Mouse (Mus musculus): ENCODE measurements around the gene Ccdc92b. TPM values are rescaled to one million over a fixed set of nuclear protein-coding genes. Genes with fewer than 3 reads are reported as not detected.
A peak's percentile ranks its signal among the peaks of the same experiment; 100 is the strongest.

Gene Ccdc92b
- polyA plus RNA-seq, 1 experiment from 2014 or later: 3.3 TPM

DNA sequence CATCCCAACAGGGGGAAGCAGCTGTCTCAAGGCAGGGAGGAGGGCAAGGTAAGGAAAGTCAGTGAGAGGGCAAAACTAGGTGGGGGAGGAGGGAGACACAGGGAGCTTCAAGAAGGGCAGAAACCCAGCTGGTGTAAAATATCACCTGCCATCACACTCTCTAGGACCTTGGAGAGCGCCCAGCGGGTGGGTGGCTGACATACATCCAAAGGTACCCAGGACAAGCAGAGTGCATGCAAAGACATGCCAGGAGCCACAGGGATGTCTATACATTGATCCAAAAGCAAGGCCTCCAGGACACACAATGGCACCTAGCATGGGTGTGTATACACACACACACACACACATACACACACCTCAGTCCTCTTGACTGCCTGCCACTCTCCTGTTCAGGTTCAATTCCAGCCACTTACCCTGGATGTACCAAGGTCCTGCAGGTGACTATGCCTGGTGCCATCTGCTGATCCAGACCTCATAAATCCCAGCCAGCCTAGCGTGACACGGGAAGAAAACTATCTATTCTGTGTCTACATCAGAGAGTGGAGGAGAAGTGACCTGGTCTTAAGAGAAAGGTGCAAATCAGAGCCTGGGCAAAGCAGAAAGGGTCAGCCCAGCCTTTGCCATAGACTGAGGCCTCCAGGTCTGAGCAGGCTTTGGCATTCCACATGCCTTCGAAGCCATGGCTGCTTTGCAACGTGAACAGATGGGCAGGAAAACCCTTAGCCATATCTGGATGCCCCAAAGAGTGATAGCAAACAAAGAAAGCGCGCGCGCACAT is 34.3 kb upstream of the Ccdc92b start:
- Histone ChIP-seq H3K9me3 (replicated peaks; ENCODE audit: control insufficient read depth, low read length, poor library complexity, severe bottlenecking) (no peaks in the 10 kb centered on the region), H3K36me3 (ENCODE audit: control insufficient read depth, insufficient read depth, low read length) (no peaks in the 10 kb centered on the region), H3K27me3 (ENCODE audit: control insufficient read depth, insufficient read depth, low read depth, low read length) (no peaks in the 10 kb centered on the region; the same call in 1 of the 2 replicates), H3K4me3 (ENCODE audit: low read depth, low read length) (no peak overlapping the region), H3K4me2 (ENCODE audit: low read length) (no peak overlapping the region), H3K9ac (ENCODE audit: low read depth, low read length) (no peak overlapping the region), H3K27ac (ENCODE audit: low read length) (no peak overlapping the region), H3K4me1 (ENCODE audit: control insufficient read depth, insufficient read depth, low read length) (peaks cover 17% of the 10 kb centered on the region; the same call in 1 of the 2 replicates)
- 65% methylated on average over 10 of the region's 10 CpGs for WGBS
- ATAC-seq: no peak

DNA sequence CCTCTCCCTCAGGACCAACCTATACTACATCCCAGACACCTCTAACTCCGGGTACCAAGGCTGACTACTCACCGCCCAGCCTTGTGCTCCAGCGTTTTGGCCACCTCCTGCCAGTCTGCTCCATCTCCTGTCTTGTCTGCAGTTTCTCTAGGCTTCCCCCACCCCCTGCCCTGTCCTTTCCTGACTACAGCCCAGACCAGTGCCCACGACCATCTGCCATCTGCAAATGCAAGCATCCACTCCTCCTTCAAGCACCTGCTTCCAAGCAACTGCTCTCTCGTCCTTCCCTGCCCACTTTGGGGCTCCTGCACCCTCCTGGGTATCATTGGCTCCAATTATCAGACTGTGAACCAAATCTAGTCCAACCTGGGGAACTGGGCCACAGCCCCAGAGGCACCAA is 33.0 kb upstream of the Ccdc92b start:
- no peaks in the 10 kb centered on the region; the same call in 1 of the 2 replicates for H3K27me3 ChIP-seq (ENCODE audit: control insufficient read depth, insufficient read depth, low read depth, low read length)
- no peaks in the 10 kb centered on the region for H3K9me3 ChIP-seq (replicated peaks; ENCODE audit: control insufficient read depth, low read length, poor library complexity, severe bottlenecking)
- H3K36me3 ChIP-seq (ENCODE audit: control insufficient read depth, insufficient read depth, low read length): no peaks in the 10 kb centered on the region
- H3K4me1 ChIP-seq (ENCODE audit: control insufficient read depth, insufficient read depth, low read length): peaks cover 17% of the 10 kb centered on the region; the same call in 1 of the 2 replicates
- WGBS: 66% methylated on average over 5 of the region's 5 CpGs
- ATAC-seq: no peak
- H3K9ac ChIP-seq (ENCODE audit: low read depth, low read length): no peak overlapping the region
- H3K27ac ChIP-seq (ENCODE audit: low read length): no peak overlapping the region
- no peak overlapping the region for H3K4me2 ChIP-seq (ENCODE audit: low read length)
- H3K4me3 ChIP-seq (ENCODE audit: low read depth, low read length): no peak overlapping the region

DNA sequence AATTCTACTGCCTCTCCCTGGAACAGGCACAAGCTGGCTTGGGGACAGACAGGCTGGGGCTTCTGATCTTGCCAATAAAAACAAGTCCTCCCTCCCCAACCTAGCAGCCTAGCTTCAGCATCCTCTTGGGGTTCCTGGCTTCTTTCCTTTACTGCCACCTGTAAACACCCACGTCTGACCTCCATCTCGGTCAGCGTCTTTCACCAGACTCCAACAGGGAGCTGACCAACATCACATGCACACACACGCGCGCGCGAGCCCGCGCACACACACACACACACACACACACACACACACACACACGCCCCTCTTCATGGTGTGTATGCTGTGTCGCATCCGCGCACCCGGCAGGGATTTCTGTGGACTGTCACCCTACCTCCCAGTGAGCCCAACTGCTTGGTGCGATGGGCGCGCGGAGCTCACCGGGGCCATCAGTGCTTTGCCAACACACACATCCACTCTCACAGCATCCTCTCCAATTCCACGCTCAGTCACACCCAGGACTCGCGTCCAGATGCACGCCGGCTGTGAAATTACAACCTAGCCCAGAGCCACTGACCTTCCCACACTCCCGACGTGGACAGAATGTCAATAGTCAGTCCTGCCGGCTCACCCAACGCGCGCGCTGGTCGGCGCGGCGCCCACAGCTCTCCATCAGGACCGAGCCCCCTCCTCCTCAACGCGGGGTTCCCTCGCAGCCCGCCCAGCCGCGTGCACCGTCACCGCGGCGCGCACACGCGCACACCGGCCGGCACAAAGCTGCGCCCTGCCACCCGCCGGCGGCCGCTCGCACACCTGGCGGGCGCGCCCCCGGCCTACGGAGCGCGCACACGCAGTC is 29.8 kb upstream of the Ccdc92b start:
- WGBS: under 1% methylated on average over 66 of the region's 66 CpGs
- Histone ChIP-seq H3K9ac (ENCODE audit: low read depth, low read length) (peak overlapping the region; percentile 81), H3K36me3 (ENCODE audit: control insufficient read depth, insufficient read depth, low read length) (no peaks in the 10 kb centered on the region), H3K4me3 (ENCODE audit: low read depth, low read length) (peak overlapping the region; percentile 65), H3K9me3 (replicated peaks; ENCODE audit: control insufficient read depth, low read length, poor library complexity, severe bottlenecking) (no peaks in the 10 kb centered on the region), H3K4me2 (ENCODE audit: low read length) (peak overlapping the region; percentile 71), H3K4me1 (ENCODE audit: control insufficient read depth, insufficient read depth, low read length) (peaks cover 17% of the 10 kb centered on the region; the same call in 1 of the 2 replicates), H3K27ac (ENCODE audit: low read length) (peak overlapping the region; percentile 90), H3K27me3 (ENCODE audit: control insufficient read depth, insufficient read depth, low read depth, low read length) (no peaks in the 10 kb centered on the region; the same call in 1 of the 2 replicates)
- ATAC-seq: peak; percentile 90

DNA sequence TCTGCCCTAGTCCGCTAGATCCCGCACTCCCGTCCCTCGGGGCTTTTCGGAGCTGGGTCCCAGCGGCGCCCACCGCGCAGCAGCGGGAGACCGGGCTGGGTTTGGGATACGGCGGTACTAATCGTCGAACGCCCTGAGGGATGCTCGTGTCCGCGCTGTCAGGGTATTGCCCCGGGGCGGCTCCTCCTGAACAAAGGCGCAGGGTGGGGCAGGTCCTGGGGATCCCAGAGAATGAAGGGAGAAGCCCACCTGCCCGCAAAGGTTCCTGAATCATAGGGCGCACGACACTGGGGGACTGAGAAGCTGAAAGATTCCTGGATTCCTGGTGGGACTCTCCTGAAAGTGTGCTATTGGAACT is 29.2 kb upstream of the Ccdc92b start:
- H3K36me3 ChIP-seq (ENCODE audit: control insufficient read depth, insufficient read depth, low read length): no peaks in the 10 kb centered on the region
- H3K9ac ChIP-seq (ENCODE audit: low read depth, low read length): peak overlapping the region; percentile 81
- H3K4me1 ChIP-seq (ENCODE audit: control insufficient read depth, insufficient read depth, low read length): peaks cover 17% of the 10 kb centered on the region; the same call in 1 of the 2 replicates
- no peaks in the 10 kb centered on the region; the same call in 1 of the 2 replicates for H3K27me3 ChIP-seq (ENCODE audit: control insufficient read depth, insufficient read depth, low read depth, low read length)
- no peak; the same call in 1 of the 2 replicates for ATAC-seq
- H3K4me3 ChIP-seq (ENCODE audit: low read depth, low read length): peak overlapping the region; percentile 65
- H3K4me2 ChIP-seq (ENCODE audit: low read length): peak overlapping the region; percentile 71
- WGBS: under 1% methylated on average over 25 of the region's 25 CpGs
- H3K9me3 ChIP-seq (replicated peaks; ENCODE audit: control insufficient read depth, low read length, poor library complexity, severe bottlenecking): no peaks in the 10 kb centered on the region
- peak overlapping the region; percentile 90 for H3K27ac ChIP-seq (ENCODE audit: low read length)

DNA sequence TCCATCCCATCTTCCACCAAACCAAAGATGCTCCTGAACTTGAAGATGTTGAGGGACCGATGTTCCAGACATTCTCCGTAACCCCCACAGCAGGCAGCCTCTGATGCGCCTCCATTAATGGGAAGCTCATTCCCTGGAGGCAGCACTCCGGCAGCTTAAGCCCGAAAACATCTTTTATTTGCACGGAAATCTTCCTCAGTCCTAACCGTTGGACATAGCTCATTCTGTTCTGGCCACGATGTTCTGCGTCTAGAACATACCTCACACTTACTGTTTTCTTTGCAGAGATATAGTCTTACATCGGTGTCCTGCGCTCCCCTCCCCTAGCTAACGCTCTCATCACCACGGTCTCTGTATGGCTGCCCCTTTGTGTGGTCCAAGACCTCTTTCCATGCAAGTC is 28.7 kb upstream of the Ccdc92b start:
- no peaks in the 10 kb centered on the region for H3K36me3 ChIP-seq (ENCODE audit: control insufficient read depth, insufficient read depth, low read length)
- H3K4me2 ChIP-seq (ENCODE audit: low read length): peak overlapping the region; percentile 71
- H3K4me1 ChIP-seq (ENCODE audit: control insufficient read depth, insufficient read depth, low read length): peaks cover 17% of the 10 kb centered on the region; the same call in 1 of the 2 replicates
- H3K27me3 ChIP-seq (ENCODE audit: control insufficient read depth, insufficient read depth, low read depth, low read length): no peaks in the 10 kb centered on the region; the same call in 1 of the 2 replicates
- H3K9me3 ChIP-seq (replicated peaks; ENCODE audit: control insufficient read depth, low read length, poor library complexity, severe bottlenecking): no peaks in the 10 kb centered on the region
- 29% methylated on average over 13 of the region's 13 CpGs for WGBS
- H3K9ac ChIP-seq (ENCODE audit: low read depth, low read length): peak overlapping the region; percentile 81
- H3K4me3 ChIP-seq (ENCODE audit: low read depth, low read length): peak overlapping the region; percentile 65
- H3K27ac ChIP-seq (ENCODE audit: low read length): peak overlapping the region; percentile 90
- ATAC-seq: peak; percentile 13; the same call in 1 of the 2 replicates

DNA sequence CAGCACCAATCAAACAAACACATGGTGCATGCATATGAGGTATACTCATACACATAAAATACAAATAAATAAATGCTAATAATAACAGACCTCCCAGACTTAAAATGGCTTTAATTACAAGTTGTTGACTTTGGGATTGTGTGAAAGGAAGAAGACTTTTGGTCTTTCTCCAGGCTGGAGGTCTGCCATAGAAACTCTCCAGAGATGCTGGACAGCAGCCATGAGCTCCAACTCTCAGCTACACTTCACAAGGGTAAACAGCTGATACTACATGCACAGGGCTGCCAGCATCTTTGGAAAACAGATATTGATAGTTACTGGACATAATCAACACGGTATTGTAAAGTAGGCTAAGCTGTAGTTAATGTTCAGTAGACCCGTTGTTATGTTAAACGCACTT is 27.2 kb upstream of the Ccdc92b start:
- no peak overlapping the region for H3K27ac ChIP-seq (ENCODE audit: low read length)
- WGBS: 83% methylated on average over 3 of the region's 3 CpGs

DNA sequence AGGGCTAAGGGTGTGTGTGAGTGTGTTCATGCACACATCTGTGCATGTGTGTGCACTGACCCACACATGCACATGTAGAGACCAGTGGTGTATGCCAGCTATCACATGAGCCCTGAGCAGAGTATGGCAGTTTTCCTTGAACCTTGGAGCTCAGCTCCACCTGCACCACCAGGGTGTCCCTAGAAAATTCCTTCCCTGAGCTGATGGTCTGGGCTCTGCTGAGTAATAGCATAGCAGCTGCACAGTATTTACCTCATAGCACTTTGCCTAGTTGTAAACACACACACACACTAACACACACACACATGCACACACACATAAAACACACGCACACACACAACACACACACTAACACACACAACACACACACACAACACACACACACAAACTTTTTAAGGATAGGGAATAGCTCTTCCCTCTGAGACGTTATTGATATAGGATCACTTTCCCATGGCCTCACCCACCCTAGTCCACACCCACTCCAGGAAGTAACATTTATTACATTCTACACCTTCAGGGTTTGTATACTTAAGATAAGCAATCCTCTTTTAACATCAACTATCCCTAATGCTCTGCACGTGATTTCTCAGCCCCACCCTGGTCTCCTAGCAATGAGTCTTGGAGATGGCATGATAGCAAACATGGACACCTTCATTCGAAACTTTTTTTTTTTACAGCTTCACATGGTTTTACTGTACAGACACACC is 22.0 kb upstream of the Ccdc92b start:
- Histone ChIP-seq H3K4me3 (ENCODE audit: low read depth, low read length) (no peak overlapping the region), H3K4me2 (ENCODE audit: low read length) (no peak overlapping the region), H3K36me3 (ENCODE audit: control insufficient read depth, insufficient read depth, low read length) (no peaks in the 10 kb centered on the region), H3K4me1 (ENCODE audit: control insufficient read depth, insufficient read depth, low read length) (no peaks in the 10 kb centered on the region), H3K9me3 (replicated peaks; ENCODE audit: control insufficient read depth, low read length, poor library complexity, severe bottlenecking) (no peaks in the 10 kb centered on the region), H3K27me3 (ENCODE audit: control insufficient read depth, insufficient read depth, low read depth, low read length) (no peaks in the 10 kb centered on the region), H3K9ac (ENCODE audit: low read depth, low read length) (no peak overlapping the region), H3K27ac (ENCODE audit: low read length) (no peak overlapping the region)
- 80% methylated on average over 4 of the region's 4 CpGs for WGBS
- no peak for ATAC-seq

More for the DNA sequence above, 27.2 kb upstream of the Ccdc92b start:
- no peaks in the 10 kb centered on the region for H3K36me3 ChIP-seq (ENCODE audit: control insufficient read depth, insufficient read depth, low read length)
- H3K9ac ChIP-seq (ENCODE audit: low read depth, low read length): no peak overlapping the region
- H3K4me1 ChIP-seq (ENCODE audit: control insufficient read depth, insufficient read depth, low read length): peaks cover 12% of the 10 kb centered on the region; the same call in 1 of the 2 replicates
- no peaks in the 10 kb centered on the region; the same call in 1 of the 2 replicates for H3K27me3 ChIP-seq (ENCODE audit: control insufficient read depth, insufficient read depth, low read depth, low read length)
- no peak for ATAC-seq
- no peak overlapping the region for H3K4me2 ChIP-seq (ENCODE audit: low read length)
- no peaks in the 10 kb centered on the region for H3K9me3 ChIP-seq (replicated peaks; ENCODE audit: control insufficient read depth, low read length, poor library complexity, severe bottlenecking)
- no peak overlapping the region for H3K4me3 ChIP-seq (ENCODE audit: low read depth, low read length)

DNA sequence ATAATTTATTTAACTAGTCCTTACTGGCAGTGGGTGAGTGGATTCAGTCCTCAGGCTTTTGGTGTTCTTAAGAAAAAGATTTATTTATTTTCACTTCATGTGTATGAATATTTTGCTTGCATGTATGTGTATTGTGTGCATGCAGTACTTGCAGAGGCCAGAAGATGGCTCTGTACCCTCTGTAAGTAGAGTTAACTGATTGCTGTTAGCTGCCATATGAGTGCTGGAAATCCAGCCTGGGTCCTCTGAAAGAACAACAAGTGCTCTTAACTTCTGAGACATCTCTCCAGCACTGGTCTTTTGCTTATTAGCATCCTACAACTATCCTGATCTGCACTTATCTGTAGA is 21.4 kb upstream of the Ccdc92b start:
- H3K4me1 ChIP-seq (ENCODE audit: control insufficient read depth, insufficient read depth, low read length): no peaks in the 10 kb centered on the region
- no peaks in the 10 kb centered on the region for H3K36me3 ChIP-seq (ENCODE audit: control insufficient read depth, insufficient read depth, low read length)
- no peaks in the 10 kb centered on the region for H3K9me3 ChIP-seq (replicated peaks; ENCODE audit: control insufficient read depth, low read length, poor library complexity, severe bottlenecking)
- H3K27me3 ChIP-seq (ENCODE audit: control insufficient read depth, insufficient read depth, low read depth, low read length): no peaks in the 10 kb centered on the region
- no peak overlapping the region for H3K27ac ChIP-seq (ENCODE audit: low read length)
- no peak for ATAC-seq
- no peak overlapping the region for H3K4me2 ChIP-seq (ENCODE audit: low read length)
- no peak overlapping the region for H3K9ac ChIP-seq (ENCODE audit: low read depth, low read length)
- no peak overlapping the region for H3K4me3 ChIP-seq (ENCODE audit: low read depth, low read length)

Measured in midbrain, embryonic 16.5 days (tissue).